Mouse (Mus musculus) embryo, embryonic 11.5 days (tissue): ENCODE data around the gene Gimap4.

Experiments
- DNase-seq: peaks from one replicate; pipeline ENCODE4 v3.0.0-alpha.2; 2012; ENCODE audit warnings: low read depth, low spot score

Gimap4 gene

DNA sequence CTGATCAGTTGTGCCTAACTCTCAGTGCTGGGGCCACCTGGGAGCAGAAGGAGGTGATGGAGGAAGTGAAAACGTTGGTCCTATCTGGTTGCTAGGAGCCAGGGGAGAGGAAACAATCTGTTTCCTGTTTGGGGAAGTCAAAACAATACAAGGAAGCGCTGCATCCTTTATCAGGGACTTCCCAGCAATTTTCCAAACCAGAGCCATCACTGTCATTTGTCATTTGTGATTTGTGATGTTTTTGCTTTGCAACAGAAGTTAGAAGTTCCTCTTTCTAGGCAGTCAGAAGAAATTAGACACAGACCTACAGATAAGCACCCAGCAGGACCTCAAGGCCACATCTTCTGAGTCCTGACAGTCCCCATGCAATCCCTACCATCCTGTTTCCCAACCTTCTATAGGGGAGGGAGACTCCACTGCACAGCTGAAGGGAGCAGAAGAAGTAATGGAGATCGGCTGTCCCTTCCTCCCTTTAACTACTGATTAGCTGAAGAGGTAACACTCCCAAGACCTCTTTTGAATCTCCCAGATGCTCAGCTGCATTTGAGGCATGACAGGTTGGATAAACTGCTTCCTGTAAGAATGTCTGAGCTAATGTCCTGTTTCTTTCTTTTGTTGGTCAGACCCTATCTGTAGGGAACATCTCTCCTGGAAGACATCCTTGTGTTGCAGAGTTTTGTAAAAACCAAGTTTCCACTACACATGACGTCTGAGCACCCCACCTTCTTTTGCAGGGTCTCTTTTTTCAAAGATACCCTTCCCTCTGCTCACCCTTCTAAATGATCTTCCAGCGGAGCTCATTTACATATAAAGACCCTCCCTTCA is 16.1 kb downstream of the Gimap4 start:
- no peak for DNase-seq

DNA sequence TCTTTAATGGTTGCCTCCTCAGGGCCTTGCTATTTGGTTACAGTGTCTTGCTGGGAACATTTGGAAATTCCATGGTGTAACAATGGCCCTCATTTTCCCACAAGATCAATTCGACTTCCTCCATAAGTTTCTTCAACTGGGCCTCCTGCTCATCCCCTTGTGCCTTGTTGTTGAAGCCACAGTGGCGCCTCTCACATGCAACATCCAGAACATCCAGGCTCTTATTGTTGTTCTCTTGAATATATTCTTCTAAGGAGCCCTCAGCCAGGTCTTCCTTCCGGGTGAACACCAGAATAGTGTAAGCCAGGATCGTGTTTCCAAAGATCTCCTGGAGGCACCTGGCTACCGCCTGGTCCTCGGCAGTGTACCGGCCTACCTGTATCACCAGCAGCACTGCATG is 17.8 kb downstream of the Gimap4 start:
- DNase-seq = no peak

DNA sequence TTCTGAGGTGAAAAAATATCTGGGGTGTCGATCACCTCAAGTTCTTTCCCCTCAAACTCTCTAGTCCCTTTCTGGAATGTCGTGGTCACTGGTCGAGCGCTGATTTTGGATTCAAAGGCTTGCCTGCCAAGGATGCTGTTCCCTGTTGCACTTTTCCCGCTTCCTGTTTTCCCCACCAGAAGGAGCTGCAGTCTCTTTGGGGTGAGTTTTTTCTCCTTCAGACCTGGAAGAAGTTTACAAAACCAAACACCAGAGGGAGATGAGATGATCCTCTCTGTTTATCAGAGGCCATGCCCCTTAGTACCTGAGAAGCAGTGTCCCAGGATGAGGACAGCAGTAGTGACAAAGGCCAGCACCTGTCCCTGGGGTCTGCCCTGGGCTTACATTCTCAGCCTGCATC is 18.3 kb downstream of the Gimap4 start:
- no peak for DNase-seq

DNA sequence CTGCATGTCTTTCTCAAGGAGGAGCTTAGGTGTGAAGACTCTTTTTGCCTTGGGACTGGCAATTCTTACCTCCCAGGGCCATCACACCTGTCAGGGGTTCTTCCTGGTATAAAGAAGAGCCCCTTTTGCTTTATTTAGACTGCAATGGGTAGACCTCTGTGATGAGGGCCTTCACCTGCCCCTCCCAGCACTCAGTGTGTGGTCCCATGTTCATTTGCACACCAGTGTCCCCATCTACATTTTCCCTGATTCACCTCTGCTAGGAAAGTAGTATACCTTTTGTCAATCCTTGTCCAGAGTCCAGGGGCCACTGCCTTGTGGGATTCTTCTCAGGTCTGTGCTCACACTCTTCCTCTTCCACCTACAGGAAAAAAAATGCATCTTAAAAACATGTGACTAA is 19.8 kb downstream of the Gimap4 start:
- DNase-seq = no peak

DNA sequence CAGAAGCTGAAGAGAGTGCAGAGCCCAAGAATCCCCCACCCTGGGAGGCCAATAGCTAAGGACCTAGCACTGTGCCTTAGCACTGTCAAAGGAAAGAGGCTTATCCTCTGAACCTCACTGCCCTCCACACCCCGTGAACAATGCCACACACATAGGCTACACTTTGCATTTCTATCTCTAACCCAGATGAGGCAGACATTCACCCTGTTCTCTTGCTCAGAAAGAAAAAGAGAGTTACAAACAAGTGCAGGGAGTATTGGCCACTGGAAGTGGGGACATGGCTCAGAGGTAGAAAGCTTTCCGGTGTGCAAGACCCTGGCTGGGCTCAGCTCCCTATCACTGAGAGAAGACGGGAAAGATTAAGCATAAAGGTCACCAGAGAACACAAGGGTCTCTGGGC is 21.8 kb downstream of the Gimap4 start:
- DNase-seq = no peak

DNA sequence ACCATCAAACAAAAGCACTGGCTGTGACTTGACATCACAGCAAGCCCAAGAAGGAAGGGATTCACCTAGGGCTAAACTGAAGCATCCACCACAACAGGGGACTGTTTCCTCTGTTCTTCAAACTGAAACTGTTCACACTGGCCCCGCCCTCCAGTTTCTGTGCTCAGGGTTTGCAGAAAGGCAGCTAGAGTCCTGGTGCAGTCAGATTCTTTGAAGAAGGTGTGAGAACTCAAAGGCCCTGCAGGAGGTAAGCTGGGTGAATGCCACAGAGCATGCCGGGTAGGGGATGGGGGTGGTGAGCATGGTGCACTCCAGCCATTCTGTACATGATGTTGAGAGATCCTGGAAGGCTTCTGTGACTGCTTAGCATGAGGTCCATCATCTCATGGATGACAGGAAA is 34.1 kb downstream of the Gimap4 start, which contains the start of the genes Gm28053 and Gimap7:
Gm28053 (plus strand) TSS at position 153 of the 400 bp plus-strand sequence.
Gimap7 (plus strand) TSS at position 167 of the 400 bp plus-strand sequence.
- DNase-seq = no peak

DNA sequence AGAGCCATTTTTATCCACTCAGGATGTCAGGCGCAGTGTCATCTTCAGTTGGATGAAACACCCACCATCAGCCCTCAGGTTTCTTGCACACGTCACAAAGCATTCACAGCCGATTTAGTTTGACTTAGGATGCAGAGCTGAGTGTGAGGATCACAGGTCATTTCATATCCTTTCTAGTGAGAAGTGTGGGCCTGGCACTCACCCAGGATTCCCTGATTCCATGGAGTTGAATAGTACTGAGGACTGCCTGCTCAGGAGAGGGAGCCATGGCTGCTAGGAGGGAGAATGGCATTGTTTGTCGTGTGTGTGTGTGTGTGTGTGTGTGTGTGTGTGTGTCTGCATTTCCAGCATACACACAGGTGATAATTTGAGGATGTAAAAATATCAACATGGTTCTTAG is 36.0 kb downstream of the Gimap4 start:
- DNase-seq = no peak

DNA sequence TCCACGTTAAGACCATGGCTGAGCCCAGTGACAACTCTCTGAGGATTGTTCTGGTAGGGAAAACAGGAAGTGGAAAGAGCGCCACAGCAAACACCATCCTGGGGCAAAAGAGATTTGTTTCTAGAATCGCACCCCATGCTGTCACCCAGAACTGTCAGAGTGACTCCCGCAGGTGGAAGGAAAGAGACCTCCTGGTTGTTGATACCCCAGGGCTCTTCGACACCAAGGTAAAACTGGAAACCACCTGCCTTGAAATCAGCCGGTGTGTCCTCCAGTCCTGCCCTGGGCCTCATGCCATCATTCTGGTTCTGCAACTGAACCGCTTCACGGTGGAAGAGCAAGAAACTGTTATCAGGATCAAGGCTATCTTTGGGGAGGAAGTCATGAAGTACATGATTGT is 39.1 kb downstream of the Gimap4 start:
- no peak for DNase-seq

DNA sequence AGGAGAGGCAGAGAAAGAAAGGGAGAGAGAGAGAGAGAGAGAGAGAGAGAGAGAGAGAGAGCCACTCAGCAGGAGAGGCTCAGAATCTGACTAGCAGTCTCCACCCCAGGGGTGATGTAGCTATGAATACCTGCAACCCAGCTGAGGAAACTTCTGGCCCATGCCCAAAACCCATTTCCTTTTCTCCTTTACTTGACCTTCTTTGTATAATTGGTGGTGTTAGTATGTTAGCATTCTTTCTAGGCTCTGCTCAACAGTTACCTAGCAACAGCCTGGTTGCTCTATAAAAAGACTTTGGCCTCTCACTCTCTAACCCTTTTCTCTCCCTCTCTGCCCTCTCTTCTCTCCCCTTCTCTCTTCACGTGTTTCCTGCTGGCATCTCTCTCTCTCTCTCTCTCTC is 41.1 kb downstream of the Gimap4 start:
- no peak for DNase-seq

DNA sequence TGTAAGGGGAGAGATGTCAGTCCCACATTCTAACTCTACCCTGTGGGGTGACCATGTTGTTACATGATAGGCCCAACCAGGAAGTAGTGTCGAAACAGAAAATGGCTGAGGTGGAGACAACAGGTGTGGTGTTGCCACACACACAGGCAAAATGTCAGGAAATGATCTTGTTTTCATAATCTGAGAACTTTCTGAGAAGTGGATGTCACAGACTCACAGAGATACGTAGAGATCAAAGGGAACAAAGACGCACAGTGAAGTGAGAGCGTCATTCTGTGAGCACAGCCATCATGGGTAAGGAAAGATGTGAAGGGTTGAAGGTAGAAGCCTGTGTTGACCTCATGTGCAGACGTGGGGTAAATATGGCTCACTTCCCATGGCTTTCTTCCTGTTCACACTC is 43.4 kb downstream of the Gimap4 start:
- DNase-seq = no peak

DNA sequence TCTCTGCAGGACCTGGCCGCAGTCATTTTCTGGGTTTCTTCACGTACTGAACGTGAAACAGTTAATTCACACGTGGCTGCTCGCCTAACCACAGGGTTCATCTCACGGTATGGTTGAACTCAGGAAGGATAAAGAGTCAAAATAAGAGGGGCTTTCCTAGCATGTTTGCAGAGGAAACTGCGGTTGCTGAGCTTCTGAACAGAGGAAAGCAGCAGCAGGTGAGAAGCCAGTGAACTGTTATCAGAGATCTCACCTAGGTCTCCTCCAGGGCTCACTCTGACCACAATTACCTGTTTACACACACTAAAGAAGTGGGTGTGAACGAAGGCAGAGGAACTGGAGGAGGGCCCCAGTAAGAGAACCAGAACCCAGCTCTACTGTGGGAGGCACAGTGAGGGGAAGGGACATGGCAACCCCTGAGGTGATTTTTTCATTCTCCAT is 48.5 kb downstream of the Gimap4 start:
- DNase-seq = no peak

DNA sequence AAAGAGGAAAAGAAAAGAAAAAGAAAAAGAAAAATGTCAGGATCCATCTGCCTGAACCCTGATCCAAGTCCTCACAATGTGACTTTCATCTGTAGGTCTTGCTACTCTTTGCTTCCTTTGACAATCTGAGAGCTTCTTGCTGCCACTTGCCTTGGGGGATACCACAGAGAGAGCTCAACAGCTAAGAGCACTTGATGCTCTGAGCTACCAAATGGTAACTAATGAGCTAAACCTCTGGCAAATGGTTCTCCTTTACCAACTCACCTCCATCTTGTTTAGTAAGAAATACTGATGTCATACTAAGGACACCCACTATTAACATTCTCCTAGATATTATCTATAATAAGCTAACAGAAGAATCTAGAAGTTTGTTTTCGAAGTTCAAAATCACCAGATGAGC is 49.3 kb downstream of the Gimap4 start:
- no peak for DNase-seq

DNA sequence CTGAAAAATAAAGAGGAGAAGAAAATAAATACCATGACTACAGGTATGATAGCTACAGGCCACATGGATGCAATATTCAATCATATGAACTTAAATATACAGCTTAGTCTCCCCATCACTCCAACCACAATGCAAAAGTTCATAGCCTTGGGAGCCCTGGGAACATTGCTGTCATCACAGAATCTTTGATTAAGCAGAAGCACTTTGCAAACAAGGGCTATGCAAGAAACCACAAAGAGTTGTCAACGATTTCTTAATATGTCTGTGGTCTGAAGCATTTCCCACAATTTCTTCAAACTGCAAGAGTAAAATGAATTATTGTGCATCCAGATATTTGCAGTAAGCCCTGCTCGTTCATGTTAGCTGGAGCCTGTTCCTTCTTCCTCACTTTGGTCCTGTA is 52.7 kb downstream of the Gimap4 start:
- no peak for DNase-seq

DNA sequence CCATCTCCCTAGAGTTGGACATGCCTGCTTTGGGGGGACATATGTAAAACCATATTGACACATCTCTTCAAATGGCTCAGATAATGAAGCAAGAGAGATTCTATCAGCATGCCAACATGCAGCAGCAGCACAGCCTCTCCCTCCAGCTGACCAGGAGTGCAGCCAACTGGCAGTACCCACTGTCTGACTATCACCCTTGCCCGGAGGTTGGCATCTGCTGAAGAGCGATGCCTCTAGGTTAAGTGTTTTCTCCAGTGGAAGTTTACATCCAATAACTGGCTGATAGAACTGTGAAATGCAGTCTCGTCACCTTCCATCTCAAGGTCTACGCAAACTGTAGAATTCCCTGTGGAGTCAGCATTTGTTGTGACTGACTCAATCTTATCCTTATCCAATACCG is 53.3 kb downstream of the Gimap4 start:
- DNase-seq = no peak

DNA sequence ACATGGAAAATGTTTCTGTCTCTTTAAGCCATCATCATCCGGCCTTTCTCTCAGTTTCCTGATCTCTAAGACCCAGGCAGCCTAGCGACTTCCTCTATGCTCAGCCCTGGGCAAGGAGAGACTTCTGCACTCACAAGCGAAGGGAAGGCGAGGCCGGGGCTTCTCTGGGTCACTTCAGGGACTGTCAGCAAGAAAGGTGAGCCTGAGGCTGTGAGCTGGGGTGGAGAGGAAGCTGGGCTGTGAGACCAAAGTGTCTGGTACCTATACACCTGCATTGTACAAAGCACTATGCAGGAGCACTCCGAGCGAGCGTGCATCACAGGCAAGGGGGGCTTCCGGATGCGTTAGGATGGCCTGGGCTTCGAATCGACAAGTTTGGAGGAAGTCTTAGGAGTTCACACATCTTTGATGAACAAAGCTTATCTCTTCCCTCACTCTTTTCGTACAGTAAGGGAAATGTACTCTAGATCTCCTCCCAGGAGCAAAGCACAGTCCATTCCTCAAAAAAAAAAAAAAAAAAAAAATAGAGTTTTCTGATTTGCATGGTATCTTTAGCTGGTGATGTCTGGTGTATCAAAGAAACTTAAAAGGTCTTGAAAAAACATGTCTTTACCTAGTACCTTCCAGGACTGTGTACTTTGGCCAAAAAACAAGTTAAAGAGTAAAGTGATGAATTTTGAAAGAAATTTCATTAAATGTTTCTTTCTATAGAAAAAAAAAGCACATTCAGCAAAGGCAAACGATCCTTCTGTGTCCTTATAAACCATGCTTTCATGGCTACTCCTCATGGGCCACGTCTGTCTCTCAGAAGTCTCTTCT is 54.8 kb downstream of the Gimap4 start, which contains the start of gene Gimap1:
Gimap1 (plus strand) TSS at position 94 of the 819 bp plus-strand sequence.
- no peak for DNase-seq

DNA sequence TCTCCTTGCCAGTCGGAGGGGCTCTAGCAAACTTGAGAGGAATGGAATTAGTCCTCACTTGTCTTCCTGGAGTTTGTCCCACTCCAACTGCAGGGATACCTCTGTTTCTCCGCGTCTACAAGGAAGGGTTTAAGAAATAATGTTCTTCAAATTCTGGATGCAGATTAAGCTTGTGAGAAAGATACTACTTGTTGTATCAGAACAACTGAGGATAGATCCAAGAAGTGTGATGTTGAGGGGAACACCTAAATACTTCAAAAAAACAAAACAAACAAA is 55.4 kb downstream of the Gimap4 start:
- DNase-seq = no peak

DNA sequence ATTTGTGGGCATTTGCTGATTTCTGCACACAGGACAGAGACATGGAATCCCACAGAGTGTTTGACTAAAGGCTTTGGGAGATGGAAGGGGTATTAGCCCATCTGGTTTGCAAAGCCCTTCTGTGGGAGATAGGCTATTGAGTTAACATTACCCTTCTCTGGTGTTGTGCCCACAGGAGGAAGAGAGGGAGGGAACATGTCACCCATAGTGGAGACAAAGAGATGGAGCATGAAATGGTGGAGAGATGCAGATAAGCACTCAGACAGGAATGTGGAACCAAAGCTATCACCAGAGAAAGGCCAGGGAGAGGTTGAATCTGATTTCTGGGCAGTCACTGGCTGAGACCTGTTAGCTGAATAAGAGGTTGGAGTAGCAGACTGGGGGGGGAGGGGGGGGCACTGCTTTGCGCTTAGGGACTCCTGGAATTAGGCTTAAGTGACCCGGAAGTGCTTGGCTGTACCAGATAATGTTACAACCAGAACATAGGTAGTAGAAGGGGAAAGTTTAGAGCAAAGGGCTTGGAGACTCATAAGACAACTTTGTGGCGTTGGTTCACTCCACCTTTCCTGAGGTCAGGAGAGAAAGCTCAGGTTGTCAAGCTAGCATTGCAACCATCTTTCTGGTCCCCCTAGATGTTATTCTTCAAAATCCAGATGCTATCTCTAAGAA is 56.3 kb downstream of the Gimap4 start:
- no peak for DNase-seq

DNA sequence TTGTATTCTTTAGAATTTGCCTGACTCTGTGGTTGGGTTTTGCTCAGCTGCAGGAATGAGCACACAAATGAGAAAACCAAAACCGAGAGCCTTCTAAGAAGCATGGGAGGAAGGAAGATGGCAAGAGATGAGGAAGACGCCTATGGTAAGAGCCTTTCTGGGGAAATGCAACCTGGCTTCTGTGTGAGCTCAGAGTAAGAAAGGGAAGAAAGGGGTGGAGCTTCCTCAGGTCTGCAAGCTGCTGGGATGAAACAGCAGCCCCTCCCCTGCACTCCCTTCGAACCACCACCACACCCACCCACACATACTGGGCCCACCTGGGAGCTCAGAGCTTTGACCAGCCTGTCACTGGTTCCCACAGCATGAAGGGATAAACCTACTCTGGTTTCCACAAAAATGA is 56.9 kb downstream of the Gimap4 start:
- DNase-seq = no peak
